Mouse (Mus musculus): ENCODE measurements around the gene Uvssa. TPM values are rescaled to one million over a fixed set of nuclear protein-coding genes. Genes with fewer than 3 reads are reported as not detected.

Gene Uvssa
- total RNA-seq, 2 experiments from 2014 or later: 4.9 to 6.5 TPM

DNA sequence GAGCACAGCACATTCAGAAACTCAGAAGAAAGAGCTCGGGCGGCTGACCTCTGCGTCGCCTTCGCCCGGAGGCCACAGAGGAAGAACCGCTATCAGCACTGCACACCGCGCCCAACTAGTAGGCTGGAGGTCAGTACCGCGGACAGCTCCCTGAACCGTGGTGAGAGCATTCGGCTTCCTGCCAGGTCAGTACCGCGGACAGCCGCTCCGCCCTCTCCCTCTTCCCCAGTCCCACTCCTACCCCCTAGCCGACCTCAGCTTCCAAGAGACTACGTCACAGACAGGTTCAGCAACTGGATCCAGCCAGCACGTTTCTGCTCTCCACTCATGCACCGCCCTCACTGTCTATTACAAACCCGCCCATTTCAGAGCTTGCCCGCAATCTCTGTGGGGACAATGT, 59.9 kb downstream of the Uvssa start:
- ATAC-seq (replicated peaks; ENCODE audit: poor library complexity): peak; percentile 94

DNA sequence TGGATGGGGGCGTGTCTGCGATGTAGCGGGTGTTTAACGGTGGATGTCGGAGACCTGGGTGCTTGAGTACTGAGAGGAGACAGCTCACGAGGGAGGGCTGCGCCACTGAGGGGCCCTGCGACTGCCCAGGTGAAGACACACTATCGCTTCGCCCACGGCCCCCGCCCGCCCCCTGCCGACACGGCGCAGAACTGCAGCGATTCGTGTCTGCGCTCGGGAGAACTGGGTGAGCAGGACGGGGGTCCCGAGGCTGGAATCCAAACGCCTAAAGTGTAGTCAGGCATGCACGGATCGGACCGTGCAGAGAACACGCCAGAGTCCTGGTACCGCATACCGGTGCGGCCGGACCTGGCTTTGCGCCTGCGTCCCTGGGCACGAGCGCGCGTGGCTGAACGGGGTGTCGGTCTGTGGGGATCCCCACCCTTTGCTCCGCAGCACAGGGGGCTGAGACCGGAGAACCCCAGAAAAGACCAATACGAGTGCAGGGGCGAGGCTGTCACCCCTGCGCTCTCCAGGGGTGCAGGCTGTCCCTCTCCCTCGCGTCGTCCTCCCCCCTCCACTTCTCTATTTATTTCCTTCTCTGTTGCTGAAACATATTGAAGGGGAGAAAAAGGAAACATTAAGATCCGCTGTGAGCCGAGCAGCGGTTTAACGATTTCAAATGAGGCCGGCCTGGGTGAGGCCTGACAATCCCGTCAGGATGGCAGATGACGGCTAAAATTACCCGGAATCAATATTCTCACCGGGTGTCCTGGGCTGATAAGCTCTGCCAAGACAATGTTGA, 64.8 kb downstream of the Uvssa start:
- peak; percentile 74 for ATAC-seq (replicated peaks; ENCODE audit: poor library complexity)

DNA sequence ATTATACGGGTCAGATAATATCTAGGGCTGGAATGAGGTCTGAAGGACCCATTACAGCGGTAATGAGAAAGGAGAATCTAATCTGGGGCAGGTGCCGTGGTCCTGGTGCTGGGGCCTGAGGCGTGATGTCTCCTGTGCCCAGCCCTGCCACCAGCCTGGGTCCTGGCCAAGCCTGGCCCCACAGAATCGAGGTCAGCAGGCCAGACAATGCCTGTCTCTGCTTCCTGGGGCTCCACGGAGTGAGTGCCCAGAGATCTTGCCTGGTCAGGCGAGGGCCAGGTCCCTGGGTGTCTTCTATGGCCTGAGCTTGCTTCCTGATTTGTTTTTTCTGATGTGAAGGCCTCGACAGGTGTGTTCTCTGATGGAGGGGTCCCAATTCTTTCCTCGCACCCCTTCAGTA, 65.4 kb downstream of the Uvssa start:
- peak; percentile 7; the same call in 1 of the 2 replicates for ATAC-seq (replicated peaks; ENCODE audit: poor library complexity)

DNA sequence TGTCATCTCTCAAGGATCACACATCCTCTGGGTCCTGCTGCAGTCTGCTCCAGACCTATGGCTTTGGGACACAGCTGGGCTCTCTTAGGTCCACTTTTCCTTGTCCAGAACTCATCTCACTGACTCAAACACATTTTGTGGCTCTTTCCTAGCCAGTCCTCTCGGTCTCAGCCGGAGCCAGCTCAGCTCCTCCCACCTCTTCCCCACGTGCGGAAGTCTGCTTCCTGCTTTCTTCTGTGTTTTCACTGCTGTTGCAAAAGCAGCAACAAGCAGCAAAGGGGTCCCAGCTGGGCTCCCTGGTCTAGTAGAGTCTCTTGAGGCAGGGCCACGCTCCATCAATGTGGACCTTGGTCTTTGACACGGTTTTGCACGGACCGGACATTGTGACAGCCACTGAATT, 77.4 kb downstream of the Uvssa start:
- ATAC-seq (replicated peaks; ENCODE audit: poor library complexity): peak; percentile 65; the same call in 1 of the 2 replicates

DNA sequence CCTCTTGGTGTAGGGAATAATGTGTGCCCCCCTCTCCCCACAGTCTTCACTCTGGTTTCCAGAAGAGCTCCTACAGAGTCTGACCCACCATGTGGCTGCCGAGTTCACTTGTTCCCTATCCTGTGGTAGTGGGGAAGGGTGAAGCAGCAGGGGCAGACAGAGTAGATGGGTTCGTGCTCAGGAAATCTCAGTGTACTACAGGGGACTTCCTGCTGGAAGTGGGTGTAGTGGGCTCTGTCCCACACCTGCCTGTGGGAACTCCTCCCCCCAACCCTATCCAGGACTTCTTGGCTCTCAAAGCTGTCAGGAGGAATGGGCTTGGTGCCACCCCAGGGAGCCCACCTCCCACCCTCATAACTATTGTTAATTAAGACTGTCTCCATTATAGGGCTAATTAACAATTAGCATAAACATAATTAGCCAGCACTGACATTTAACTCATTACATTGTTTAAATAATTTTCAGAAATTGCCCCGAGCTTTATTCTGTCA, 79.8 kb downstream of the Uvssa start:
- ATAC-seq (replicated peaks; ENCODE audit: poor library complexity): no peak

DNA sequence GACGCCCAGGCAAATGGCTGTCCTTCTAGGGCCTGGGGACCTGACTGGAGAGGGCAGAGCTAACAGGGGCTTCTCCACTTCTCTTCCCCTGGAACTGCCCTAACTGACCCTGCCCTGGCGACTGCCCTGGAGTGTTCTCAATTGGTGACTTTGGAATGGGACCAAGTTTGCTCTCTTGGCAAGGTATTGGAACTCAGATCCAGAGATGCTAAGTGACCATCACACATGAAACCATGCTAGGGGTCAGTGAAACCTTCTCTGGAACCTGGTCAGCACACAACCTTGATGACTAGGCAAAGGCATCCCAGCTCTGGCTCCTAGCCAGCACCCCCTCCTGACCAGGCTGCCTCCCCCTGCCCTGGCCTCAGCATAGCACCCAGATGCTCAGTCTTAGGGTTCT, 80.8 kb downstream of the Uvssa start:
- no peak for ATAC-seq (replicated peaks; ENCODE audit: poor library complexity)

DNA sequence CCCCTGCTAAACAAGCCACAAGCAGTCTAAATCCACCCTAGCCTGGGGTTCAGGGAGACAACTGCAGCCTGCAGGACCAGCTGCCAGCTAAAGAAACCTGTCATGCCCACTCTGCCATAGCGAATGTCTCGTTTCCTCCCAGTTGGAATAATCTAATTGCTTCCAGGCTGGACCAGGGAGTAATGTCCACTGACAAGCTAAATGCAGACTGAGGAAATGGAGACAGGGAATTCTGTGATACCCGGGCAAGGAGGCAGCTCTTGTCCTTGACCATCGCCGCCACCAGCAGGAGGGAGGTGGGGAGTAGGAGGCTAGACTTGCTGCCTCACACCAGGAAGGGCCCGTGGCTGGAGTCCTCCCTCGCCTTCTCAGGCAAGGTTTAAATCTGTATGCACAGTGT, 86.0 kb downstream of the Uvssa start:
- ATAC-seq (replicated peaks; ENCODE audit: poor library complexity): no peak

DNA sequence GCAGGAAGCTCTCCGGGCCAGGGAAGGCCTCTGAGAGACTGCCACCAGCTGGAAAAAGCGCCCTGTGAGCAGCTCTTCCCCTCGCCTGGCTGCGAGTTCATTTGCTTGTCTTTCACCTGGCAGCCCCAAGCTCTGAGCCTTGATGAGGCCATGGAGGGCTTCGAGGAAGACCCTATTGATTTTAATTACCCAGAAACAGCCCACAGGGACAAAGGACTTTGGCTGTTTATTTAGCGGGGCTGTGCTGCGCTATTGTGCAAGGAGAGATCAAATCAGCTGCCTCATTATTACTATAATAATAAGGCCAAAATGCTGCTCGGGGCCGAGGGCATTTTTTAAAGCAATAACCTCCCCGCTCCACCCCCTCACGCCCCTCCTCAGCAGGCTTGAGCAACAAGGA, 87.1 kb downstream of the Uvssa start:
- ATAC-seq (replicated peaks; ENCODE audit: poor library complexity): no peak

Other genes with a start within 250 kb of the Uvssa start
- 1.1 and 3.4 TPM in 2 replicates for gene Spon2, start 160.1 kb upstream of the Uvssa start, total RNA-seq (2015)
- 1.2 and 2.1 TPM in 2 replicates for gene Spon2, start 160.1 kb upstream of the Uvssa start, total RNA-seq (2017)
- 108 and 115 TPM in 2 replicates for gene Ctbp1, start 103.6 kb upstream of the Uvssa start, total RNA-seq (2015)
- 139 and 141 TPM in 2 replicates for gene Ctbp1, start 103.6 kb upstream of the Uvssa start, total RNA-seq (2017)
- gene Maea, start 43.0 kb upstream of the Uvssa start, total RNA-seq (2015): 41.6 and 41.9 TPM in 2 replicates
- 181 and 235 TPM in 2 replicates for gene Maea, start 43.0 kb upstream of the Uvssa start, total RNA-seq (2017)
- not detected in 2 replicates for gene Nkx1-1, start 55.4 kb downstream of the Uvssa start, total RNA-seq (2015)
- gene Nkx1-1, start 55.4 kb downstream of the Uvssa start, total RNA-seq (2017): not detected in 2 replicates